Mouse (Mus musculus) megakaryocyte, adult 5-6 weeks (primary cell): ENCODE measurements around the gene Ager. TPM values are rescaled to one million over a fixed set of nuclear protein-coding genes. Genes with fewer than 3 reads are reported as not detected.

Experiments used
- ATAC-seq: 2 replicates; pipeline ENCODE4 v1.8.0; 2016; ENCODE audit warnings: mild to moderate bottlenecking, inconsistent platforms; ENCODE audit not compliant: poor library complexity, severe bottlenecking
- total RNA-seq, 2 experiments: library from RNA; stranded (forward) in 1 of 2; stranded (reverse) in 1 of 2; fragments of 153-499, 151-499 nt in 1 of 2; fragments of 221-1000, 200-1000 nt in 1 of 2; gene quantifications; 2 replicates each; pipeline versions ENCODE4 v1.2.3 to v1.2.4; 2015 to 2017

Gene Ager
- 1.8 and 4.8 TPM in 2 replicates for total RNA-seq (2015)
- total RNA-seq (2017), result 1.6 and 2.4 TPM in 2 replicates

DNA sequence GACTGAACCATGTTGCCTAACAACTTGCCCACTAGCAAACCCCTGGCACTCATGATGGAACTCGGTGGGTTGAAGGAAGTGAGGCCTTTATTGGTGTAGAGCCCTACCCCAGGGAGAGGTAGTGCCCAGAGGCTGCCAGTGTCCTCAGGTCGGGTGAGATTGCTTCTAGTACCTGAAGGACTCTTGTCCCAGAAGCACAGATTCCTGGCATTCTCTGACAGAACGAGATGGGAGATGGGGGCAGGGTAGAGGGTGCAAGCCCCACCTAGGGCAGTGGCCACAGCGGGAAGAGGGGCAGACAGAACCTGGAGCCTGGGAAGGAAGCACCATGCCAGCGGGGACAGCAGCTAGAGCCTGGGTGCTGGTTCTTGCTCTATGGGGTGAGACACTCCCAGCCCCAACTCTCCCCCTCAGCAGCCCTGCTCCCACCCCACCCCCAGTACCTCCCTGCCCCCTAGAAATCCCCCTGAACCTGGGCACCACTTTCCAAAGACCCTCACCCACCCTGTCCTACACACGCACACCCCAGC, at the start of gene Ager:
Gene Ager, plus strand, starts transcription at position 297 of the 530 bp plus-strand sequence.
- ATAC-seq, result no peak

DNA sequence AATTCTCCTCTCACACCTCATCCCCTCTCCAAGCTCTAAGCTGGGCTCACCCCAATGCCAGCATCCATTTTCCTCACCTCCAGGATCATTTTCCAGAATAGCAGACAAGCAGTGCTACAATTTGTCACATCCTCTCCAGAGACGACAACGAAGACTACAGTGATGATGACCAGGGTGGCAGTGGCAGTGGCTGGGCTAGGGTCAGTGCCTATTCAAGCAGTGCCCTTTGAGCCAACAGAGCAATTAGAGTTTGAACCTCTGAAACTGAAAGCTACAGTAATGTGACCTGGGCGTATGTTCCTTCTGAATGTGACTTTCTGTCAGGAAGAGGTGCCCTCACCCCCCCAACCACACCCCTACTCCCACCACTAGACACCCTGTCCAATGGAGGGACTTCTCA, 48.5 kb upstream of the Ager start:
- no peak for ATAC-seq

DNA sequence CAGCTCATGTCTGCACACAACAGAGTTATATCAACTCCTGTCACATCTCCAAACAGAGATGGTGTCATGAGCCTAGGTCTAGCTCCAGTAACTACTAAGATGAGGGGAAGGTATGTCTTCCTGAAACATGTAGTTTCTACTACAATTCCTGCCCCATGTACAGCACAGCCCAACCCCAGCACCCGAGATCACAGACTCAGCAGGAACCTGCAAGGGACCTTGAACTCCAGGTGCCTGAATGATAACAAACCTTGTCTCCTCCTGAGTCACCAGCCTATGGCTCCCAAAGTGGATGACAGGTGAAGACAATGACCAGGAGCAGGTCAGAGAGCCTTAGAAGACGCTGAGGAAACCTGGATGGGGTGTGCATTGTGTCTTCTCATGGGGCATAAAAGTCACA, 47.8 kb upstream of the Ager start:
- no peak for ATAC-seq

DNA sequence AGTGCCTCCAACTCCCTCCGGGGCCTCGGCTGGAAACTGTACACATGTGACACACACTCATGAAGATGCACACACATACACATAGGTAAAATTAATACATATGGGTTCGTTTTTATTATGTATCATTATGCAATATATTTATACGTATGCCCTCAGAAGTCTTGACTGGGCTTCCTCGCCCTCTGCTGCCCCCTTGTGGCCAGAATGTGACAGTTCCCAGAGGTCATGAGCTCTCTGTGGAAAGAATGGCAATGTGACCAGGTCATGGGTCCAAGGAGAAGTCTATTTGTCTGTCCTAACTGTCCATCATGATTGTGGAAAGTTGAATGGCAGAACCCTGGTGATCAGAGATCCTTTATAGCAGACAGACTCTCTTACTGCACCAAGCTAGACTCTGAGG, 42.2 kb upstream of the Ager start:
- peak; percentile 94 for ATAC-seq

DNA sequence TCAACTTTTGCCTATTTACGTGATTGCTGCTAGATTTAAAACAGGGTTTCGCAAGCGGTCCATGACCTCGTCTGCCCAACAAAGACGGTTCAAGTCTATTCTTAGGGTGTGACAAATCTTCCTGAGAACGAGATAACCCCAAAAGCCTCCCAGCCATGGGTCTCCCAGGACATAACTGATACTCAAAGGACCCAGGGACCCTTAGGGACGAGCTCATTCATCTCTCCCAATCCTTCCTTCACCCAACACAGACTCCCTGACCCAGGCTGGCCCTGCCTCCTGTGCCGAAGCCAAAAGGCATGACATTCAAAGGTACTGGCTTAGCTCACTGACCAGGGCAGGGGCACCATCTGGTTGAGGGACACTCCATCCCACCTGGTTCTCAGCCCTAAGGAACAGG, 41.3 kb upstream of the Ager start:
- no peak for ATAC-seq

DNA sequence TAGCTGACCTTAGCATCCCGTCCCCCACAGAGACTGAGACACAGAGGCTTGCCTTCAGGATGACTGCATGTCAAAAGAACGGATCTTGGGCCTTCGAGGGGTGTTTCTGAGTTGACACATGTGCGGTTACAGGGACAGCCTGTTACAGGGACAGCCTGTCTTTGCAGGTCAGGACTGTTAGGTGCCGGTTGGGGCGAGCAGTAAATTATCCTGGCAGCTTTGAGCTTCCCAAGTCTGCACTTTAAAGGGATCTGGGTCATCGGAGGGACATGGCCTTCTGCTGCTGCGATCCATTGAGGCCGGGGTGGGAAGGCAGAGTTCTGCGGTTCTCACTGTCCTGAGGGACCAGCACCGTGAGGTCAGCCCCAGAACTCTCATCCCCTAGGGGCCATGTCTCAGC, 40.3 kb upstream of the Ager start:
- no peak for ATAC-seq

DNA sequence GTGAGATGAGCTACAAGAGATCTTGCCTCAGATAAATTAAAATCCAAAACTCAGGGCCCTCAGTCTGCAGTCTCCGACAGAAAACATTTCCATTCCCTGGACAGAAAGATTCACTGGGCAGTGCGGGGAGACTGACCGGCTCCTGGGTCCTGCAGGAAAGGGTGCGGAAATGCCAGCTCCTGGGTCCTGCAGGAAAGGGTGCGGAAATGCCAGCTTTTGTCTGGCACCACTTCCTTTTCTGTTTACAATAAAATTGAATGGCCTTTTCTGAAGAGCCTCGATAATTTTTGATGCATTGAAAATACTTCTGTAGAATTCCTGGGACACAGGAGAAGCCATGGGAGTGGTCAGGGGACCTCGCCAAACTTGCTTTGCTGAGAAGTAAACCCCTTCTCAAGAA, 38.5 kb upstream of the Ager start:
- ATAC-seq, result no peak

DNA sequence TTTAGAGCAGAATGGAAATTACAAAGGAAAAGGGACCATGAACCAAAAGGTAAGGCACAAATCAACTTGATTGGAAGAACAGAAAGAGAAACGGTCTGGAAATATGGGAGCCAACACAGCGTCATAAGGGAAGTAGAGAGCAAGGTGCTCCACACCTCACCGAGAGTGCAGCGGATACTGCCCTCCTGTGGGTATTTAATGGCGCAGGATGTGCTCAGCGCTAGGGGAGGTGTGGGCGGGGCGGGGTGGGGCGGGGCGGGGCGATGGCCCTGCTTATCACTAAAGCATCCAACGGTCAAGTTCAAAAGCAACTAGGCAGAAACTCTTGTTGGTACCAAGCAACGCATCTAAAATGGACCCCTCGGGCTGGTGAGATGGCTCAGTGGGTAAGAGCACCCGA, 37.8 kb upstream of the Ager start:
- ATAC-seq, result 0 out of 2 replicates have a peak, but pooled peaks have one; percentile 34

DNA sequence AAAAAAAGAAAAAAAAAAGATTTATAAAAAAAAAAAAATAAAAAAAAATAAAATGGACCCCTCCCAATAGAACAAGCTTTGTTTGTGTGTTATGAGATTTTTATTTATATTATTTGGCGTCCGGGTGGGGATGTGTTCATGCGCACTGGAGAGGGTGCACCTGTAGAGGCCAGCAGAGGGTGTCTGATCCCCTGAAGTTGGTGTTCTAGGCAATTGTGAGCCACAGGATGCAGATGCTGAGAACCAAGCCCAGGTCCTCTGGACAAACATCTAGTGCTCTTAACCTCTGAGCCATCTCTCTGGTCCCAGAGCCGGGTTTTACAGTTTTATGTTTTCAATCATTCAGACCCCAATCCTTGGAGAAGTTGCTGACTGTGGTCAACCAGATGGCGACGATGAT, 37.2 kb upstream of the Ager start:
- no peak for ATAC-seq

DNA sequence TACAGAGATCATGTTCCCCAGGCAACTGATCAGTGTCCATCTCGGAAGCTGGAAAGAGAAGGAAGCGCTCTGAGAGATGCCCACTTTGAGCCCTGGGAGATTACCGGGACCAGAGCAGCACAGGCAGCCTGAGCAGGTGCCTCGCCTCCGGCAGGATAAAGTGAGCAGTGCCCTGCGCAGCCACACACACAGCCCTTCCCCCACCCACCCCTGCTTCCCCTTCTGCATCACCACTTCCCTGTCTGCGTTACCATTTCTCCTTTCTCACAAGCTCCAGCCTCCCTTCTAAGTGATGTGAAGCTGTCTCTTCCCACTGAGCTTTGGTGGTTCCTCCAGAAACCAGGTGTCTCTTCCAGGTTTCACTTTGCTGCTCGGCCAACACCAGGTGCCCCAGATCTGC, 36.5 kb upstream of the Ager start:
- ATAC-seq, result peak; percentile 93

DNA sequence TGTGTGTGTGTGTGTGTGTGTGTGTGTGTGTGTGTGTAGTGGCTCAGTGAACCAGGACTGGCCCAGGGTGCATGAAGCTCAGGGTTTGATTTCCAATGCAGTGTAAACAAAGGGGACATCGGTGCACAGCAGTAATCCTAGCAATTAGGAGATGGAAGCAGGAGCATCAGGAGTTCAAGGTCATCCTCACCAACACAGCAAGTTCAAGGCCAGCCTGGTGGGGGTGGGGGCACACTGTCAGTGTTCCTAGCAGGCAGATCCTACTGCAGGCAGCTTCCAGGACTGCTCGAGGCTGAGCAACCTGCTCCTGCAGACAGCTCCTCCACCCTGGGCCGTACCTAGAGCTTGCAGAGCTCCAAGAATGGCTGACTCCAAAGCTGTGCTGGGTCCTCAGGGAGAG, 35.1 kb upstream of the Ager start:
- no peak for ATAC-seq

DNA sequence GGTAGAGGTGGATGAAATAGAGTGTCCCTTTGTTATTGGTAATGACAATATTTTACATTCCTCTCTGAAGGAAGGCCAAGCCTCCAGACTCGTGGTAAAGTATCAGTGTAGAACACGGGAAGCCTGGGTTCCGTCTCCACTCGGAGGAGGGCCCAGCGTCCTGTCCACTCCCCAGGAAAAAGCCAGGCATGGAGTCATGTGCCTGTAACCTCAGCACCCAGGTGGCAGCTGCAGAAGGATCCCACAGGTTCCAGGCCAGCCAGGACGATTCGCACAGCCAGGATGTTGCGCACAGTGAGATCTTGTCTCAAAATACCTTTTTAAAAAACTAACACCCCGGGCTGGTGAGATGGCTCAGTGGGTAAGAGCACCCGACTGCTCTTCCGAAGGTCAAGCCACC, 34.3 kb upstream of the Ager start:
- ATAC-seq, result no peak

DNA sequence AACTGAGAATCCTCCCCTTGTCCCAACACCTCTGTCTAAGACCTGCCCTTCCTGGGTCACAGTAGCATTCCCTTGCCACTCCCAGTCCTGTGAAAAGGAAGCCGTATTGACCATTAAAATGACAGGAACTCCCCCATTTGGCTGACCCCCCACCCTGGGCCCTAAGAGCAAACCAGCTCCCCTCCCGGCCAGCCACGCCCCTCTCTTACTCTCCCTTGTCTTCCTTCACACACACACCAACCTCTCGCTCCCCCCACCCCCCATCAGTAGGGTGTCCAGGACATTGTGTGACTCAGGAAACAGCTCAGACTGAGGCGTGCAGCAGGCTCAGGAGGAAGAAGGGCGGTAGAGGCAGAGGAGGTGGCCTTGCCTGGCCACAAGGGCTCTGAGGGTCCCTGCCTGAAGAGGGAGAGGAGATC, 33.6 kb upstream of the Ager start, which contains the start of gene Notch4:
Gene Notch4, plus strand, starts transcription at position 266 of the 419 bp plus-strand sequence.
- no peak for ATAC-seq

DNA sequence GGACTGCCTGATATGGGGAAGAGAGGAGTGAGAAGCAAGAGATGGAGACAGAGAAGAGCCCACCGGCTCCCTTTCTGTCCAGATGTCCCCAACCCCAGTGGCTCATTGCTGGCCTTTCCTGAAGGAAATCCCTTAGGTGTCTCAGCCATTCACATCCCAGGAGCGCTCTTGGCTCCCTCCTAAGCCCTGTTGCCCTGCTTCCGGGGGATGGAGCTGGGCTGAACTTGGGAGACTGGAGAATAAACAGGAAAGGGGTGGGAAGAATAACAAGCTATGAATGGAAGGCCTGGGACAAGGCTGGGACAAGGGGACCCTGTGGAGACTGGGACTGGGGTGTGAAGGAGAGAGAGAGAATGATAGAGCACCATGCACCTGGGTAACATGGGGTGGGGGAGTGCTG, 32.9 kb upstream of the Ager start:
- no peak for ATAC-seq

DNA sequence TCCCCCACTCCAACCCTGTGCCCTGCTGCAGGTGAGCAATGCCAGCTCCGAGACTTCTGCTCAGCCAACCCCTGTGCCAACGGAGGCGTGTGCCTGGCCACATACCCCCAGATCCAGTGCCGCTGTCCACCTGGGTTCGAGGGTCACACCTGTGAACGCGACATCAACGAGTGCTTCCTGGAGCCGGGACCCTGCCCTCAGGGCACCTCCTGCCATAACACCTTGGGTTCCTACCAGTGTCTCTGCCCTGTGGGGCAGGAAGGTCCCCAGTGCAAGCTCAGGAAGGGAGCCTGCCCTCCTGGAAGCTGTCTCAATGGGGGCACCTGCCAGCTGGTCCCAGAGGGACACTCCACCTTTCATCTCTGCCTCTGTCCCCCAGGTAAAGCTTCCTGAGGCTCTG, 30.4 kb upstream of the Ager start:
- no peak for ATAC-seq

DNA sequence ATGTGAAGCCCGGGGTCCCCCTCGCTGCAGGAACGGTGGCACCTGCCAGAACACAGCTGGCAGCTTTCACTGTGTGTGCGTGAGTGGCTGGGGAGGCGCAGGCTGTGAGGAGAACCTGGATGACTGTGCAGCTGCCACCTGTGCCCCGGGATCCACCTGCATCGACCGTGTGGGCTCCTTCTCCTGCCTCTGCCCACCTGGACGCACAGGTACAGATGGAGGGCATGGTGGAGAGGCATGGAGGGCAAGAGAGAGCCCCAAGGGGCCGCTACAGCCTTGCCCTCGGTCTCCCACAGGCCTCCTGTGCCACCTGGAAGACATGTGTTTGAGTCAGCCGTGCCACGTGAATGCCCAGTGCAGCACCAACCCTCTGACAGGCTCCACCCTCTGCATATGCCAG, 29.2 kb upstream of the Ager start:
- no peak for ATAC-seq

DNA sequence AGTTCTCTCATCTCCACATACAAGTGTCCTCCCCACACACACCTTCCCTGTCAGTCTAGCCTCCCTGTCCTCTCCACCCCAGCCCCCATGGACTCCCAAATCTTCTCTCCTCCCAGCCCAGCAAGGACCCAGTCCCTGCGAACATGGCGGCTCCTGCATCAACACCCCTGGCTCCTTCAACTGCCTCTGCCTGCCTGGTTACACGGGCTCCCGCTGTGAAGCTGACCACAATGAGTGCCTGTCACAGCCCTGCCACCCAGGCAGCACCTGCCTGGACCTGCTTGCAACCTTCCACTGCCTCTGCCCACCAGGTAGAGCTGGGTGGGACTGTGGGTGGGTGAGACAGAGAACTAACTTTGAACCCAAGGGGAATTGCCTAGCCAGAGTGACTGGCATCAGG, 27.7 kb upstream of the Ager start:
- no peak for ATAC-seq

DNA sequence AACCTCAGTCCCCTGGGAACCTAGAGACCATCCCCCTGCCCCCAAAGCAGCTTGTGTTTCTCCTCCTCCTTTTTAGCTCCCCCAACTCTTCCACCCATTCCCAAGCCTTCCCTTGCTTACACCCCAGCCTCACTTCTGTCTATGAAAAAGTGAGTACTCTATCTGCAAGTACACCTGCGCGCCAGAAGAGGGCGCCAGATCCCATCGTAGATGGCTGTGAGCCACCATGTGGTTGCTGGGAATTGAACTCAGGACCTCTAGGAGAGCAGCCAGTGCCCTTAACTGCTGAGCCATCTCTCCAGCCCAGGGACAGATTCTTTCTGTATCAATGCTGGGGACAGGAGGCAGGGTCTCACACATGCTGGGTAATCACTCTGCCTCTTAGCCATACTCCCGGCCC, 25.8 kb upstream of the Ager start:
- ATAC-seq, result peak; percentile 56; the same call in 1 of the 2 replicates

DNA sequence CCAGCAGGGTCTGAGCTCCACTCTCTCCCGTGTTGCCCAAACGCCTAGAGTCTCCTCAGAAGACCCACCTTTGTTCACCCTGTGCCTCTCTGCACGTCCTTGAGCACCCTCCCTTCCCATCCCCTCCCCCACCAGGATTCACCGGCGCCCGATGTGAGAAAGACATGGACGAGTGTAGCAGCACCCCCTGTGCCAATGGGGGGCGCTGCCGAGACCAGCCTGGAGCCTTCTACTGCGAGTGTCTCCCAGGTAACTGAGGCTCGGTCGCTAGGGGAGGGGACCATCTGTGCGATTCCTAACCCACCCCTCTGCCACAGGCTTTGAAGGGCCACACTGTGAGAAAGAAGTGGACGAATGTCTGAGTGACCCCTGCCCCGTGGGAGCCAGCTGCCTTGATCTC, 25.3 kb upstream of the Ager start:
- ATAC-seq, result no peak

DNA sequence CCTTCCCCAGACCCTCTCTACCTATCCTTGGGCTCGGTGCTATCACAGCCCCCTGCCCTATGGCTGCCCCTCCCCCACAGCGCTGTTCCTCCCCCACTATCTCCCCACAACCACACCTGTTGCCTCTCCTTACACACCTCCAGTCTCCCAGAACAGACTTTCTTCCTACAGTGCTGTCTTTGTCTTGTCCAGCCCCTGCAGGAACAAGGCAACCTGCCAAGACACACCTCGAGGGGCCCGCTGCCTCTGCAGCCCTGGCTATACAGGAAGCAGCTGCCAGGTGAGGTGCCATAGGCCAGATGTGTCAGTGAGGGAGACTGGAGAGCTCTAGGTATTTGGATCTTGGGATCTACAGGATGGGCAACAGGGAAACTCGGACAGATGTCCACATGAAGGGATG, 21.1 kb upstream of the Ager start:
- no peak for ATAC-seq

DNA sequence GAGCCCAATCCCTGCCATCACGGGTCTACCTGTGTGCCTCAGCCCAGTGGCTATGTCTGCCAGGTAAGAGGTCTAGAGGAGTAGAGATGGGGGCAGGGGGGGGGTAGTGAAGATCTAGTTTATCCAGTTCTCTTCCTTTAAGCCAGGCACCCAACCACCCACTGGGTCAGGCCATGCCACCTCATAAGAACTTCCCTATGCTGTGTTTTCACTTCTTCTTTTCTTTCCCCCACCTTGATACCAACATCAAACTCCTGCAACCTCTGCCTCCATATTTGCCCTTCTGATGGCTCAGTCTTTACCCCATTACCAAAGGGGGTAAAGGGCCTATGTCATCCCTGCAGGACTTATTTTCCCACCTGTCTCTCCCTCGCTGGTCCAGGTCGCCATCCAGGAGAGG, 19.6 kb upstream of the Ager start:
- ATAC-seq, result peak; percentile 83

DNA sequence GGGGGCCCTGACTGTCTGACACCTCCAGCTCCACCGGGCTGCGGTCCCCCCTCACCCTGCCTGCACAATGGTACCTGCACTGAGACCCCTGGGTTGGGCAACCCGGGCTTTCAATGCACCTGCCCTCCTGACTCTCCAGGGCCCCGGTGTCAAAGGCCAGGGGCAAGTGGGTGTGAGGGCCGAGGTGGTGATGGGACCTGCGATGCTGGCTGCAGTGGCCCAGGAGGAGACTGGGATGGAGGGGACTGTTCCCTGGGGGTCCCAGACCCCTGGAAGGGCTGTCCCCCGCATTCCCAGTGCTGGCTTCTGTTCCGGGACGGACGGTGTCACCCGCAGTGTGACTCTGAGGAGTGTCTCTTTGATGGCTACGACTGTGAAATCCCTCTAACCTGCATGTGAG, 15.1 kb upstream of the Ager start:
- ATAC-seq, result no peak

DNA sequence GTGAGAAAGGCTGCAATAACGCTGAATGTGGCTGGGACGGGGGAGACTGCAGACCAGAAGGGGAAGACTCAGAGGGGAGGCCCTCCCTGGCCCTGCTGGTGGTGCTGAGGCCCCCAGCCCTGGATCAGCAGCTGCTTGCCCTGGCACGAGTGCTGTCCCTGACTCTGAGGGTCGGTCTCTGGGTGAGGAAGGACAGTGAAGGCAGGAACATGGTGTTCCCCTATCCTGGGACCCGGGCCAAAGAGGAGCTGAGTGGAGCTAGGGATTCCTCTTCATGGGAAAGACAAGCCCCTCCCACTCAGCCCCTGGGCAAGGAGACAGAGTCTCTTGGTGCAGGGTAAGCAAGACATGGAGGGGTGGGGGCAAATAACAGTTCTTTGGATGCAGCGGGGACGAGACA, 14.3 kb upstream of the Ager start:
- ATAC-seq, result no peak

DNA sequence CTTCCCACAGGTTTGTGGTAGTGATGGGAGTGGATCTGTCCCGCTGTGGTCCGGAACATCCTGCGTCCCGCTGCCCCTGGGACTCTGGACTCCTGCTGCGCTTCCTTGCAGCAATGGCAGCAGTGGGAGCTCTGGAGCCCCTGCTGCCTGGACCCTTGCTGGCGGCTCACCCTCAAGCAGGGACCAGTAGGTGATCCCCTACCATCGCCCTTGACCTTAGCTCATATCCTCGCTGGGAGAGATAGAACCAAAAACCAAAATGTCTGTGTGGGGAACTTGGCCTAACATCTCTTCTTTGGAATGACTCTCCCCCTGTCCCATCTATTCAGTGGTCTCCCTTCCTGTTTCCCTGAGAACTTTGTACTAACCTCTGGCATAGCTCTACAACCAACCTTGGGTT, 13.8 kb upstream of the Ager start:
- no peak for ATAC-seq
